Mouse (Mus musculus) heart, postnatal 4 days (tissue): ENCODE results near the gene Aldh5a1. TPM values are rescaled to one million over a fixed set of nuclear protein-coding genes. Genes with fewer than 3 reads are reported as not detected.

Source experiments
- DNase-seq: peaks from one replicate; pipeline ENCODE4 v3.0.0; 2021
- total RNA-seq, 2 experiments: library from RNA; stranded (reverse); gene quantifications; 2 replicates each; pipeline ENCODE4 v1.2.3; 2021

Aldh5a1 gene
- total RNA-seq, 2 experiments from 2014 or later = 22.8 to 24.5 TPM

DNA sequence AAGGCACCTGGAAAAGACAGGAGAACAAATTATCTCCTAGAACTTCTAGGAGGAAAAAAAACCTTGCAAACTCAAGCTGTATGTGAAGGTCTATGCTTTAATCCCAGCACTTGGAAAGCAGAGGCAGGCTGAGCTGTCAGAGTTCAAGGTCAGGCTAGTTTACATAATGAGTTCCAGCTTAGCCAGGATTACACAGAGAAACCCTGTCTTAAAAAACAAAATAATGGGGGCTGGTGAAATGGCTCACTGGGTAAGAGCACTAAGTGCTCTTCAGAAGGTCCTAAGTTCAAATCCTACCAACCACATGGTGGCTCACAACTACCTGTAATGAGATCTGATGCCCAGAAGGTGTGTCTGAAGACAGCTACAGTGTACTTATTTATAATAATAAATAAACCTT is 6.9 kb downstream of the Aldh5a1 start:
- no peak for DNase-seq

- no peak for DNase-seq
Measured at GRCm38 (mm10) chr13:24923991-24924390, 13.5 kb downstream of the Aldh5a1 start.

DNA sequence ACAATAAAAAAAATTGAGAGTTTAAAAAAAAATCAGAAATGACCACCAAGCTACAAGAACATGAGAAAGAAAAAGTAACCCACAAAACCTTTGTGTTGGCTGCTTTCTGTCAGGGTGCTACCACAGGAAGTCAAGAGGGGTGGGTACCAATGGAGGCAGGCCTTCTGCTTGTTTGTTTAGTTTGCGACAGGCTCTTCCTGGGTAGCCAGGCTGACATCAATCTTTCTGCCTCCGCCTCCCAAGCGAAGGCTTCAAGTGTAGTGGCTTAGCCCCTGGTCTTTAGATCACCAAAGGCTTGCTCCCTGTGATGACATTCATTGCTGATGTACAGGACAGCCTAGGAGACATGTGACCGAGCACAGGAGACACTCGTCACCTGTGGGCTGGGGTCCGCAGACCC is 16.2 kb downstream of the Aldh5a1 start:
- no peak for DNase-seq

DNA sequence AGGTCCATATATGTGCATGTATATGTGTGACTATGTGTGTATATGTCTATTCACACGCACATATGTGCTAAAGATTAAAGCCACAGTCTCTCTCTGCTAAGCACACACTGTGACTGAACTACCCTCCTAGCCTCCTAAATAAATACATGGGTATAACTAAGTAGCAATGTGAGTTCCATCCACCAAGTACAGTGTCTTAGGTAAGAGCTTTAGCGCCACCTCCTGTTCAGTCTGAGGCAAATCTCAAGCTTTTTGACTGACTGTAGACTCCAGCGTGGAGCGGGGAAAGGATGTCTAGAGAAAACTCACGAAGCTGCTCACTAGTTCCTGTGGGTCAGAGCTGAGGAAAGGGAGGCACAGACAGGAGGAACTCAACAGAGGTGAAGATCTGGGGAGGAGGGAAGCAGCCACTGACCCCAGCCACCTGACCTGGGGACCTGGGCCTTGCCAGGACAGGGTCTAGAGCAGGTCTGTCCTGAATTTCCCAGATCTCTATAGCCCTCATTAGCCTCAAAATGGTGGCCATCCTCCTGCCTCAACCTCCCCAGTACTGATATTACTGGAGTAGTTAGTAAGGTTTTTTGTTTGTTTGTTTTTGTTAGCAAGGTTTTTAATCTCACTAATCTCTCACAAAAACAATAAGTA is 17.0 kb downstream of the Aldh5a1 start:
- DNase-seq = peak; percentile 69

DNA sequence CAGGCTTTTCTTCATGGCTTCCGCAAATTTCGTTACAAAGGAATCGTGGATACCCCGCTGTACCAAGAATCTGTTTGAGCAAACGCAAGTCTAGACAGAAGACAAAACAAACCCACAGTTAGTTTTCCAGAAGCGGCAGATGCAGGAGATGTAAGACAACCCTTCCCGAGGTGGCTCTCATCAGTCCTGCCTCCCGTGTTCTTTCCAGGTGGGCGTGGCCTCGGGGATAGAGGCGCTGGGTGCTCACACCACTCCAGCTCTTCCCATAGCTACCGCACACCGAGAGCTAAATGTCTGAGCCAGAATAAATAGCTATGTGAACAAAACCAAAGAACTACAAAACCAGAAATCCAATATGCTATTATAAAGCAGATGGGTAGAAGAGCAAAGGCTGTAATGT is 21.6 kb downstream of the Aldh5a1 start:
- no peak for DNase-seq

DNA sequence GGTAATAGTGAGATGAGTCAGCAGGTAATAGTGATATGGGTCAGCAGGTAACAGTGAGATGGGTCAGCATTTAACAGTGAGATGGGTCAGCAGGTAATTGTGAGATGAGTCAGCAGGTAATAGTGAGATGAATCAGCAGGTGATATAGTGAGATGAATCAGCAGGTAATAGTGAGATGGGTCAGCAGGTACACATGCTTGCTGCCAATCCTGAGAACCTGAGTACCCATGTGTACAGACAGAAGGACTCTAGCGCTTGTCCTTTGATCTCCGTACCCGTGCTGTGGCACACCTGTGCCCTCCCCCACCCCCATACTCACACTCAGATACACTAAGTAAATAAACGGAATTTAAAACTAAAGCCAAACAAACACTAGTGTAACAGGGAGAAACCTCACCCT is 22.5 kb downstream of the Aldh5a1 start:
- DNase-seq = no peak

DNA sequence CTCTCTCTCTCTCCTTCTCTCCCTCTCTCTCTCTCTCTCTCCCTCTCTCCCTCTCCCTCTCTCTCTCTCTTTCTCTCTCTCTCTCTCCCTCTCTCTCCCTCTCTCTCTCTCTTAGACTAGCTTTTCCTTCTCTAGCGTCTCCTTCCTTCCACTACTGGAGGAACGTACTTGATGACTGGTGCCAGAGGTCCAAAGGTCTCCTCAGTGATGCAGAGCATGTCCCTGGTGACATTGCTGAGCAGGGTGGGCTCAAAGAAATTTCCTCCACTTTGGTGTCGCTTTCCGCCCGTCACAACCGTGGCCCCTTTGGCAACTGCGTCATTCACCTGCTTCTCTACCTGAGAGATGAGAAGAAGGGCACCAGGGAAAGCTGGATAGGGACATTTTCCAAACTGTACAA is 23.9 kb downstream of the Aldh5a1 start:
- no peak for DNase-seq

GRCm38 (mm10) chr13:24909112-24909511 is 28.3 kb downstream of the Aldh5a1 start:
- no peak for DNase-seq

DNA sequence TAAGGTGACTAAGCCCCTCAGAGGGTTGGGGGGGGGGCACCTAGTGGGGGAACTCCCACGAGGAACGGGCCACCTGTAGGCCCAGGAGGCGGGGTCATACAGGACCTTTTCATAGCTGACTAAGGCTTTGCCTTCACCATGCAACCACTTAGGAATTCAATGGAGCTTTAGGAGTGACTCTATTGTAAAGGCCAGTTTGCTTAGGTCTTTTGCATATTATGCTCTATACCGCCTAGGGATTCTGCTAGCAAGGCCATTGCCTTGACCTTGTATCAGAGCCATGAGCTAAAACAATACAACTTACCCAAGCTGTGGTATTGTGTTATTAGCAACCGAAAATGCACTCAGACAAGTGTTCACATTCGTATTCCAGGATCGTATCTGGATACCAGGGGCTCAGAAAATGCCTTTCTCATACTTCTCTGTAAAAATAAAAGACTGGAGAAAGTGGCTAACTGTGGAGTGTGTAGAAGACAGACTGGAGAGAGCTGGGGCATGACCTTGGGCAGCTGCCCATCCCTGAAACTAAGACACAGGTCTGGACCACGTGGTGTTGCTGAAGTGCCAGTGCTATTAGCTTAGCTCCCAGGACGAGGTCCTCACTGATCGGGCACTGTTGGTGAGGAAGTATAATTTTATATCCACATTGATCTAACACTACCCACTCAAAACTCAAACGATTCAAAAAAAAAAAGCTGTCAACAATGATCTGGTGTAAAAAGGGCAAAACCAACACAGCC is 30.5 kb downstream of the Aldh5a1 start:
- DNase-seq = no peak

GRCm38 (mm10) chr13:24905422-24905821 is 32.0 kb downstream of the Aldh5a1 start:
- no peak for DNase-seq

GRCm38 (mm10) chr13:24903412-24903811 is 34.0 kb downstream of the Aldh5a1 start:
- peak; percentile 22 for DNase-seq

DNA sequence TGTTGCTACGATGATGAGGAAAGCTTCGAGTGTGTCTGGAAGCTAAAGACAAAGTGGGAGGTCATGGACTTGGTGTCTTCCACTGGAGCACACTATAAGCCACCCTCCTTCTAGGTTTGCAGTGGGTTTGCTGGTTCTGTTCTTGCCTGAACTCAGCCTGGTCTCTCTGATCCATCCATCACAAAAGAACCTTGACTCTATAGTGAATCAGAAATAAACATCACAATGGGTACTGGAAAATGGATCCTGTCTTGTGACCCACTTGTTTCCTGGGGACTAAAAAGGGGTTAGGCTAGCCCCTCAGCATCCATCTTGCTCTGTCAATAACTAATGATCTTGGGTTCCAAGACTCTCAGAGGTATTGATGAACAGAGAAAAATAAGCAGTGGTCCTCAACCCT is 35.5 kb downstream of the Aldh5a1 start:
- no peak for DNase-seq

DNA sequence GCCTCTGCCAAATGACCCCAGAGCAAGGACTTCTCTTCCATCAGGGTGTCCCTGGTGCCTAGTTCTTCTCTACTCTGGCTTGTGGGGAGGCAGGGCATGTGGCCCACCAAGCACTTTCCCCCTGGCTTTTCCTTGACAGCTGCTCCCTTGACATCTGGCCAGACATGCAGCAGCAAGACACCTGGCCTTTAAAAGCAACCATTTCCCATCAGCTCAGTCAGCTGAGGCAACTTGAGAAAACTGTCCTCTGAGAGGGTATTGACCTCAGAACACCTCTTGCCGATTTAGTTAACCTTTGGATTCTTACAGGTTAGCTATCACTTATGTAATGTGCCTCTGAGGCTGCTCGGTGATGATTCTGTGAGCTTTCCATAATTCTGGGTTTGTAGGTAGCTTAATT is 43.6 kb downstream of the Aldh5a1 start:
- DNase-seq = no peak

DNA sequence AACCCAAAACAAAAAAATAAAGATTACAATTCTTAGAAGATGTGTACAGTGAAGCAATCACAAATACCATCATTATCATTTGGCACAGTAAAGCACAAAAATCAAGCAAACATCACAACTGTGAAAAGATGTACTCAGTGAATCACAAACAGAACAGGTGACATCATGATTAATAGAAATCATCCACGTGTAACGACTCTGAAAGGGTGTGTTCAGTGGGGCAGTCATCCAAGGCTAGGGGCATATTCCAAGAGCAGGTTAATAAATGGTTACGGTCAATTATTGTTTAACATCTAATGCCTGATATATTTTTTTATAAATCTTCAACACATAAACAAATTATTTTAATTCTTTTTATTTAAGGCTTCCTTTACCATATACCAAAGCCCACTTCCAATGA is 44.9 kb downstream of the Aldh5a1 start:
- DNase-seq = no peak

GRCm38 (mm10) chr13:24889554-24889953 is 47.9 kb downstream of the Aldh5a1 start:
- no peak for DNase-seq

- peak; percentile 44 for DNase-seq
Measured at GRCm38 (mm10) chr13:24882411-24882810, 55.0 kb downstream of the Aldh5a1 start.

- no peak for DNase-seq
Measured at GRCm38 (mm10) chr13:24880704-24881103, 56.8 kb downstream of the Aldh5a1 start.

DNA sequence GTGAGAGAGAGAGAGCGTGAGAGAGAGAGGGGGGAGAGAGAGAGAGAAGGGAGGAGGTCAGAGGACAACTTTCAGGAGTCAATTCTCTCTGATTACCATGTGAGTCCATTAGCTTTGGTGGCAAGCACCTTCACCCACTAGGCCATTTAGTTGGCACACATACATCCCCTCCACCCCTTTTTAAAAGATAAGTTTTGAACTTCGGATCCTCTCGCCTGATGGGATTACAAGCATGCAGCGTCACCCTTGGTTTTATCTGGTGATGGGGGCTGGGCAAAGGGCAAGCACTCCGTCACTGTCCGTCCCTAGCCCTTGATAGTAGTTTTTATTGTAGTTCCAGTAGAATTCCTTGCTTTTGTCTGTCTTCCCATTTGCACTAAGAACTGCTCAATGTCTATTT is 57.3 kb downstream of the Aldh5a1 start:
- no peak for DNase-seq

- DNase-seq = no peak
Measured at GRCm38 (mm10) chr13:24879359-24880040, 58.0 kb downstream of the Aldh5a1 start.

GRCm38 (mm10) chr13:24868233-24868632 is 69.2 kb downstream of the Aldh5a1 start:
- DNase-seq = no peak

- DNase-seq = no peak
Measured at GRCm38 (mm10) chr13:24867789-24868188, 69.7 kb downstream of the Aldh5a1 start.

- no peak for DNase-seq
Measured at GRCm38 (mm10) chr13:24866430-24867402, 70.7 kb downstream of the Aldh5a1 start.
